Mouse (Mus musculus): ENCODE results near the gene Tacc2. TPM values are rescaled to one million over a fixed set of nuclear protein-coding genes. Genes with fewer than 3 reads are reported as not detected.

The Tacc2 gene
- polyA plus RNA-seq, 1 experiment from 2014 or later, result 35.2 TPM

DNA sequence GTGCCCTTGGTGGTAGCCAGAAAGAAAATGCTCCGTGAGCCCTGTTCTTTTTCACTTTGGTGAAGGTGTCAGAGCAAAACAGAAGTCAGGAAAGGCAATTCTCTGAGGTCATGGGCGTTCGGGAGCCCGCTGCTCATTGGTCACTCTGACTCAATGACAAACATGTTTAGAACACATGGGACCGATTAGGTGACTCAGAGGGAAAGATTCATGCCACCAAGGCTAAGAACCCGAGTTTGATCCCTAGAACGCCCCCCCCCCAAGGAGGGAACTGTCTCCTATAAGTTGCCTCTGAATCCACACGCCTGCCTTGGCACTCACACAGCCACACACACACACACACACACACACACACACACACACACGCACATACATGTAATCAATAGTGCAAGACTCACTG, 216.4 kb downstream of the Tacc2 start:
- Histone ChIP-seq H3K9me3 (ENCODE audit: control insufficient read depth, low read depth, low read length) (no peaks in the 10 kb centered on the region), H3K36me3 (ENCODE audit: control insufficient read depth, insufficient read depth, low read length) (no peaks in the 10 kb centered on the region), H3K27ac (ENCODE audit: low read length) (no peak overlapping the region), H3K9ac (replicated peaks; ENCODE audit: low read depth, low read length) (no peak overlapping the region), H3K4me3 (ENCODE audit: low read depth, low read length) (no peak overlapping the region), H3K4me1 (ENCODE audit: control insufficient read depth, insufficient read depth, low read length) (no peaks in the 10 kb centered on the region), H3K27me3 (ENCODE audit: control insufficient read depth, insufficient read depth, low read length) (no peaks in the 10 kb centered on the region), H3K4me2 (replicated peaks; ENCODE audit: low read depth, low read length) (no peak overlapping the region)
- 84% methylated on average over 9 of the region's 9 CpGs for WGBS
- no peak for ATAC-seq (ENCODE audit: insufficient number of reproducible peaks, insufficient read depth, low FRiP score, low read depth)

GRCm38 (mm10) chr7:130796786-130797185, 219.5 kb downstream of the Tacc2 start:
- Histone ChIP-seq H3K36me3 (ENCODE audit: control insufficient read depth, insufficient read depth, low read length) (no peaks in the 10 kb centered on the region), H3K9ac (replicated peaks; ENCODE audit: low read depth, low read length) (no peak overlapping the region), H3K4me1 (ENCODE audit: control insufficient read depth, insufficient read depth, low read length) (no peaks in the 10 kb centered on the region), H3K4me3 (ENCODE audit: low read depth, low read length) (no peak overlapping the region), H3K4me2 (replicated peaks; ENCODE audit: low read depth, low read length) (no peak overlapping the region), H3K27me3 (ENCODE audit: control insufficient read depth, insufficient read depth, low read length) (no peaks in the 10 kb centered on the region), H3K27ac (ENCODE audit: low read length) (no peak overlapping the region), H3K9me3 (ENCODE audit: control insufficient read depth, low read depth, low read length) (no peaks in the 10 kb centered on the region)
- no peak for ATAC-seq (ENCODE audit: insufficient number of reproducible peaks, insufficient read depth, low FRiP score, low read depth)
- 71% methylated on average over 8 of the region's 8 CpGs for WGBS

DNA sequence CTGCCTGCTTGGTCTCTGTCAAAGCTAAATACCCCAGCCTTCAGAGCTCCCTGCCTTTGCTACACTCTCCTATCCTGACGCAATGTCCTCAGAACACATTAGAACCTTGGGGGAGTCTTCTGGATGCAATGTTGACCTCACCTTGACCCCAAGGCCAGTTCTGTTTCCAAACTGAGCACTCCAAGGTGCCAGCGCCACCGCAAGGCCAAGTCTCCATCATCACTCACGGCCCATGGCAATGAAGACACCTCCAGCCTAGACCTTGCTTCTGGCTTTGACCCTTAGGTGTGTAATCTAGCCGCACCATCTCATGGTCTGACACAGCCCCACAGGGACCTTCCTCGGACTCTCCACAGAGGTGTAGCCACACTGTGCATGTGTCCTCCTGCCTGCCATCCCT, 220.3 kb downstream of the Tacc2 start:
- H3K9ac ChIP-seq (replicated peaks; ENCODE audit: low read depth, low read length), result no peak overlapping the region
- H3K27ac ChIP-seq (ENCODE audit: low read length), result no peak overlapping the region
- no peak overlapping the region for H3K4me2 ChIP-seq (replicated peaks; ENCODE audit: low read depth, low read length)
- no peaks in the 10 kb centered on the region for H3K4me1 ChIP-seq (ENCODE audit: control insufficient read depth, insufficient read depth, low read length)
- H3K4me3 ChIP-seq (ENCODE audit: low read depth, low read length), result no peak overlapping the region
- H3K27me3 ChIP-seq (ENCODE audit: control insufficient read depth, insufficient read depth, low read length), result no peaks in the 10 kb centered on the region
- WGBS, result 91% methylated on average over 6 of the region's 6 CpGs
- ATAC-seq (ENCODE audit: insufficient number of reproducible peaks, insufficient read depth, low FRiP score, low read depth), result no peak
- H3K36me3 ChIP-seq (ENCODE audit: control insufficient read depth, insufficient read depth, low read length), result no peaks in the 10 kb centered on the region
- no peaks in the 10 kb centered on the region for H3K9me3 ChIP-seq (ENCODE audit: control insufficient read depth, low read depth, low read length)

- WGBS, result 67% methylated on average over 10 of the region's 10 CpGs
- H3K9ac ChIP-seq (replicated peaks; ENCODE audit: low read depth, low read length), result no peak overlapping the region
These were observed 222.2 kb downstream of the Tacc2 start for GRCm38 (mm10) chr7:130799418-130799817.

GRCm38 (mm10) chr7:130800681-130801080, 223.4 kb downstream of the Tacc2 start:
- Histone ChIP-seq H3K9me3 (ENCODE audit: control insufficient read depth, low read depth, low read length) (no peaks in the 10 kb centered on the region), H3K36me3 (ENCODE audit: control insufficient read depth, insufficient read depth, low read length) (no peaks in the 10 kb centered on the region), H3K27me3 (ENCODE audit: control insufficient read depth, insufficient read depth, low read length) (no peaks in the 10 kb centered on the region), H3K4me2 (replicated peaks; ENCODE audit: low read depth, low read length) (no peak overlapping the region), H3K4me3 (ENCODE audit: low read depth, low read length) (no peak overlapping the region), H3K27ac (ENCODE audit: low read length) (no peak overlapping the region), H3K9ac (replicated peaks; ENCODE audit: low read depth, low read length) (no peak overlapping the region), H3K4me1 (ENCODE audit: control insufficient read depth, insufficient read depth, low read length) (no peaks in the 10 kb centered on the region)
- 35% methylated on average over 4 of the region's 4 CpGs for WGBS
- no peak for ATAC-seq (ENCODE audit: insufficient number of reproducible peaks, insufficient read depth, low FRiP score, low read depth)

More at GRCm38 (mm10) chr7:130799418-130799817, 222.2 kb downstream of the Tacc2 start:
- no peak for ATAC-seq (ENCODE audit: insufficient number of reproducible peaks, insufficient read depth, low FRiP score, low read depth)
- H3K4me3 ChIP-seq (ENCODE audit: low read depth, low read length), result no peak overlapping the region
- H3K4me1 ChIP-seq (ENCODE audit: control insufficient read depth, insufficient read depth, low read length), result no peaks in the 10 kb centered on the region
- no peak overlapping the region for H3K27ac ChIP-seq (ENCODE audit: low read length)
- H3K4me2 ChIP-seq (replicated peaks; ENCODE audit: low read depth, low read length), result no peak overlapping the region
- no peaks in the 10 kb centered on the region for H3K36me3 ChIP-seq (ENCODE audit: control insufficient read depth, insufficient read depth, low read length)
- no peaks in the 10 kb centered on the region for H3K9me3 ChIP-seq (ENCODE audit: control insufficient read depth, low read depth, low read length)
- H3K27me3 ChIP-seq (ENCODE audit: control insufficient read depth, insufficient read depth, low read length), result no peaks in the 10 kb centered on the region

DNA sequence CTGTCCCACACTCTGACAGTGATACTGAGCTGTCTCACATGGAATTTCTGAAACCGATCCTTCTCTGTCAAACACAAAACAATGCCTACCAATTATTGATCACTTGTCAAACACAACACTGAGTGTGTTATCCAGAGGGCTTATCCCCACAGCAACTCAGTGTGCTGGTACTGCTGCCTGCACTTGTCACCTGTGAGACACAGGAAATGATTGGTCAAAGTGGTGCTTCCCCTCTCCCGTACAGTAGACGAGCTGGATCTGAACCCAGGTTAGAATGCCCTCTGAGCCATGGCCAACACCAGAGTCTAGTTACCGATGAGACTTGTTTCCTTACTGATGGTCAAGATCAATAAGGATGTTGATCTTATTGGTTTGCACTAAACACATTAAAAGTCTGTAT, 224.6 kb downstream of the Tacc2 start:
- Histone ChIP-seq H3K9ac (replicated peaks; ENCODE audit: low read depth, low read length) (no peak overlapping the region), H3K4me1 (ENCODE audit: control insufficient read depth, insufficient read depth, low read length) (no peaks in the 10 kb centered on the region), H3K27me3 (ENCODE audit: control insufficient read depth, insufficient read depth, low read length) (no peaks in the 10 kb centered on the region), H3K4me3 (ENCODE audit: low read depth, low read length) (no peak overlapping the region), H3K4me2 (replicated peaks; ENCODE audit: low read depth, low read length) (no peak overlapping the region), H3K36me3 (ENCODE audit: control insufficient read depth, insufficient read depth, low read length) (no peaks in the 10 kb centered on the region), H3K27ac (ENCODE audit: low read length) (no peak overlapping the region), H3K9me3 (ENCODE audit: control insufficient read depth, low read depth, low read length) (no peaks in the 10 kb centered on the region)
- WGBS, result 87% methylated on average over 4 of the region's 4 CpGs
- ATAC-seq (ENCODE audit: insufficient number of reproducible peaks, insufficient read depth, low FRiP score, low read depth), result no peak

DNA sequence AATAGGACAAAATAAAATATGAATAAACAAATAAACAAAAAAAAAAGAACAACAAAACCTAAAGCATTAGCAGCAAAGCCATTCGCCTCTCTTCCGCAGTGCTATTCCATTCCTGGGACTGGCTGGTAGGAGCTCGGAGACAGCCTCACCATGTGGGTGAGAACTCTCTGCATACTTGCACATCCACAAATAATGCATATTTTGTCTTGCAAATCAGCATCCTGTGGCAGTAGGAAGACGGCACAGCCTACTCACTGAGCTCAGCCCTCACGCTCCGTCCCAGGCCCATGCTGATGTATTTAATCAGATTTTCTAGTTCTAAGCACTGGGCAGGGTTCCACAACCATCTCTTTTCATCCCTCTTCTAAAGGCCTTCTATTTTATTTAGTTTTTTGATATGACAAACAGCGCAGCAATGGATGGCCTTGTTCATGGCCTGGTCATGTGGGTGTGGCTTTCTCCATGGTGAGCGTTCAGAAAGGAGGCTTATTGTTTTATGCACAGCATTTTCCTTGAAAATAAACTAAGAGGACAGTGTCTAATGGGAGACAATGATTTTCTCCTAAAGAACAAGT, 226.1 kb downstream of the Tacc2 start:
- Histone ChIP-seq H3K4me2 (replicated peaks; ENCODE audit: low read depth, low read length) (no peak overlapping the region), H3K27ac (ENCODE audit: low read length) (no peak overlapping the region), H3K4me3 (ENCODE audit: low read depth, low read length) (no peak overlapping the region), H3K27me3 (ENCODE audit: control insufficient read depth, insufficient read depth, low read length) (no peaks in the 10 kb centered on the region), H3K9me3 (ENCODE audit: control insufficient read depth, low read depth, low read length) (no peaks in the 10 kb centered on the region), H3K4me1 (ENCODE audit: control insufficient read depth, insufficient read depth, low read length) (no peaks in the 10 kb centered on the region; the same call in 1 of the 2 replicates), H3K9ac (replicated peaks; ENCODE audit: low read depth, low read length) (no peak overlapping the region), H3K36me3 (ENCODE audit: control insufficient read depth, insufficient read depth, low read length) (no peaks in the 10 kb centered on the region)
- 85% methylated on average over 8 of the region's 8 CpGs for WGBS
- ATAC-seq (ENCODE audit: insufficient number of reproducible peaks, insufficient read depth, low FRiP score, low read depth), result no peak

DNA sequence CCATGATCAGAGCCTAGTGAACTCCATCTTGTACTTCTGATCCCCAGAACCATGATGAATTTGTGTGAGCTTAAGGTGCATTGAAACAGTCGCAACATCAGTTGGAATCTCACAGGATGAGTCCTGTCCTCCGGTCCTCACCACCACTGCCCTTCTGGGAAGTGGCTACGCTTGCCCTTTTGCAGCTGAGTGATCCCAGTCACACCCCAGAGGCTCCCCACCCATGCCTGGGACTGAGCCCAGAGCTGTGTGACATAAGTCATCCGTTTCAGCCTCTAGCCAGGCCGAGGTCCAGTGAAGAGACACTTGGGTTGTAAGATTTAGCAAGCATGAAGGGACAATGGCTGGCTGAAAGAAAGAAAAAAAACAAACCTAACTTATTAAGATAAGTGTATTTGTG, 227.8 kb downstream of the Tacc2 start:
- Histone ChIP-seq H3K4me1 (ENCODE audit: control insufficient read depth, insufficient read depth, low read length) (peaks cover 7% of the 10 kb centered on the region; the same call in 1 of the 2 replicates), H3K27me3 (ENCODE audit: control insufficient read depth, insufficient read depth, low read length) (no peaks in the 10 kb centered on the region), H3K4me3 (ENCODE audit: low read depth, low read length) (no peak overlapping the region), H3K9ac (replicated peaks; ENCODE audit: low read depth, low read length) (no peak overlapping the region), H3K4me2 (replicated peaks; ENCODE audit: low read depth, low read length) (no peak overlapping the region), H3K36me3 (ENCODE audit: control insufficient read depth, insufficient read depth, low read length) (no peaks in the 10 kb centered on the region), H3K9me3 (ENCODE audit: control insufficient read depth, low read depth, low read length) (no peaks in the 10 kb centered on the region), H3K27ac (ENCODE audit: low read length) (no peak overlapping the region)
- 81% methylated on average over 5 of the region's 5 CpGs for WGBS
- ATAC-seq (ENCODE audit: insufficient number of reproducible peaks, insufficient read depth, low FRiP score, low read depth), result no peak

- no peak overlapping the region for H3K4me3 ChIP-seq (ENCODE audit: low read depth, low read length)
- no peak overlapping the region for H3K4me2 ChIP-seq (replicated peaks; ENCODE audit: low read depth, low read length)
- no peaks in the 10 kb centered on the region for H3K36me3 ChIP-seq (ENCODE audit: control insufficient read depth, insufficient read depth, low read length)
- H3K27ac ChIP-seq (ENCODE audit: low read length), result no peak overlapping the region
- no peak overlapping the region for H3K9ac ChIP-seq (replicated peaks; ENCODE audit: low read depth, low read length)
- H3K27me3 ChIP-seq (ENCODE audit: control insufficient read depth, insufficient read depth, low read length), result no peaks in the 10 kb centered on the region
- WGBS, result 55% methylated on average over 8 of the region's 8 CpGs
- peaks cover 7% of the 10 kb centered on the region; the same call in 1 of the 2 replicates for H3K4me1 ChIP-seq (ENCODE audit: control insufficient read depth, insufficient read depth, low read length)
- 0 out of 2 replicates have a peak, but pooled peaks have one; percentile 33 for ATAC-seq (ENCODE audit: insufficient number of reproducible peaks, insufficient read depth, low FRiP score, low read depth)
- H3K9me3 ChIP-seq (ENCODE audit: control insufficient read depth, low read depth, low read length), result no peaks in the 10 kb centered on the region
These were observed 230.5 kb downstream of the Tacc2 start for GRCm38 (mm10) chr7:130807749-130808148.

Measured in stomach, embryonic 14.5 days (tissue).